Comparison of ENCODE assay signal across 9 mouse cellular contexts in the genomic region with DNA sequence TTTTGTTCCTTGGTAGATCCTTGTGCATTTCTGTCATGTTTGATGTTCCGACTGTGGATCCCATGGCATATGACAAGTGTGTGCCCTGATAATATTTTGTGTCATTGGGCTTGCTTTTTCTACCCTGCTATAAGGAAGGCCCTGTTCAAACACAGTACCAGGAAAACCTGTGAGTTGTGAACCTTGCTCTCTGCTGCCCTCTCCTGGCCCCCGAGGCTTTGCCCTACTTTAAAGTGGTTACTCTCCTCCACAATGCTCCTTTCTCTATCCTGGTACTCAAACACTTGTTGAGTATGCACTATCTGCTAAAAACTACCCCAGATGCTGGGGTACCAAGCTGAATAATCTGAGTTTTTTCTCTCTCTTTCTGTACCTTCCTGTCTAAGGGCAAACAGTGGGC.
DNase-seq lines count a peak whose midpoint lies in the region; TF ChIP-seq lines count a peak whose summit lies in the region.
"Had no signal": no experiment of that assay in that cellular context is flagged by ENCODE, and none has a peak within 500 bp of the region (broad histone marks: within the 10 kb centered on the region; RNA-seq: fewer than 3 reads in every experiment).

No protein-coding gene starts in this region.

- intact Hi-C loops in gastrocnemius, adult 2 months (cut with DNase I) = loop anchor here (1.0 to 10.0 kb wide), 2 partner anchors 92 to 219 kb away; no protein-coding TSS in a partner anchor

- TF ChIP-seq CTCF in gastrocnemius, adult 2 months (IDR thresholded peaks at IDR 0.05) = peak; percentile 75
- TF ChIP-seq CTCF in bone marrow macrophage, adult 2 months (IDR thresholded peaks at IDR 0.05; ENCODE audit: low read depth, low read length) = peak; percentile 69
- TF ChIP-seq CTCF in layer of hippocampus, adult 2 months (conservative IDR thresholded peaks at IDR 0.05) = peak; percentile 80

- H3K4me3 ChIP-seq in gastrocnemius, adult 2 months = no peak overlapping the region
- H3K4me3 ChIP-seq in bone marrow macrophage, adult 2 months (ENCODE audit: insufficient read depth, low read length) = no peak overlapping the region
- no peak overlapping the region for H3K4me3 ChIP-seq in layer of hippocampus, adult 2 months

- TF ChIP-seq POLR2A in bone marrow macrophage, adult 2 months (IDR thresholded peaks at IDR 0.05; ENCODE audit: borderline replicate concordance, low read depth, low read length) = no peak

- no peak overlapping the region for H3K27ac ChIP-seq in gastrocnemius, adult 2 months
- H3K27ac ChIP-seq in bone marrow macrophage, adult 2 months (ENCODE audit: insufficient read depth, low read depth, low read length) = no peak overlapping the region
- no peak overlapping the region for H3K27ac ChIP-seq in layer of hippocampus, adult 2 months
- H3K27ac ChIP-seq: macrophage had no signal

- H3K4me1 ChIP-seq in bone marrow macrophage, adult 2 months (ENCODE audit: control insufficient read depth, insufficient read depth, low read length) = peaks cover 7% of the 10 kb centered on the region; the same call in 1 of the 2 replicates

- DNase-seq in gastrocnemius, adult 2 months = peak; percentile 56
- no peak for DNase-seq in gastrocnemius, postnatal 25 days
- peak; percentile 23 for DNase-seq in CD4-positive helper T cell, adult 2 months (ENCODE audit: low read depth, low spot score)
- peak; percentile 71 for DNase-seq in gastrocnemius, postnatal 10 days
- peak; percentile 12 to 65 for DNase-seq in layer of hippocampus, adult 2 months (ENCODE audit: low spot score in 2 of 2)
- DNase-seq in lung, postnatal 36 days = peak; percentile 68
- peak; percentile 35 for DNase-seq in thymus, postnatal 25 days
